Mouse (Mus musculus): Measurements from ENCODE around the gene Tyrp1.

DNA sequence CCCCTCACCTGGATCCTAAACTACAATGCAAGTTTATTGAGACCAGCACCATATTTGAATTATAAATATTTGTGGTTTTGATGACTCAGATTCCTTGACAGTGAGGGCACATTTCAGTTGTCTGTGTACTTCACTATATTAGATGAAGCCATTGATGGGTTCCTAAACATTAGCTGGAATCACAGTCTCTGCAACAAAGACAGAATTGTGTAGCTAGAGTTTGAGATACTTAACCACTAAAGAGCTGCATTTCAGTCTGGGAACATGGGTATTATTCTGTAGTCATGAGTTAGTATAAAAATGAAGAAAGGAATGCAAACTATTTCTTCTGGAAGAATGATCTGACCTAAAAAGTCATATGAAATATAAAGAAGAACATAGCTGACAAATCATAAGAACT is 14.4 kb upstream of the Tyrp1 start:
- TF ChIP-seq POLR2A (IDR thresholded peaks at IDR 0.05; ENCODE audit: extremely low read depth, insufficient read depth, low read length) (no peak), CTCF (IDR thresholded peaks at IDR 0.05; ENCODE audit: extremely low read depth, insufficient read depth, low read length) (no peak)

Data from cortical plate, adult 2 months (tissue).